Mouse (Mus musculus) testis, adult 2 months (tissue): ENCODE results near the gene Traf4.

Source experiments
- CTCF ChIP-seq: fragments of 200-500 bp; IDR thresholded peaks from 2 replicates; pipeline ENCODE4 v1.5.1; 2012; ENCODE audit warnings: low read depth, mild to moderate bottlenecking, inconsistent platforms, low read length, moderate library complexity; ENCODE audit not compliant: control insufficient read depth, insufficient read depth, insufficient replicate concordance
- POLR2A ChIP-seq: fragments of 200-500 bp; IDR thresholded peaks from 2 replicates; pipeline ENCODE4 v1.6.1; 2012; ENCODE audit warnings: low read depth, mild to moderate bottlenecking, inconsistent platforms, low read length, moderate library complexity; ENCODE audit not compliant: control insufficient read depth

DNA sequence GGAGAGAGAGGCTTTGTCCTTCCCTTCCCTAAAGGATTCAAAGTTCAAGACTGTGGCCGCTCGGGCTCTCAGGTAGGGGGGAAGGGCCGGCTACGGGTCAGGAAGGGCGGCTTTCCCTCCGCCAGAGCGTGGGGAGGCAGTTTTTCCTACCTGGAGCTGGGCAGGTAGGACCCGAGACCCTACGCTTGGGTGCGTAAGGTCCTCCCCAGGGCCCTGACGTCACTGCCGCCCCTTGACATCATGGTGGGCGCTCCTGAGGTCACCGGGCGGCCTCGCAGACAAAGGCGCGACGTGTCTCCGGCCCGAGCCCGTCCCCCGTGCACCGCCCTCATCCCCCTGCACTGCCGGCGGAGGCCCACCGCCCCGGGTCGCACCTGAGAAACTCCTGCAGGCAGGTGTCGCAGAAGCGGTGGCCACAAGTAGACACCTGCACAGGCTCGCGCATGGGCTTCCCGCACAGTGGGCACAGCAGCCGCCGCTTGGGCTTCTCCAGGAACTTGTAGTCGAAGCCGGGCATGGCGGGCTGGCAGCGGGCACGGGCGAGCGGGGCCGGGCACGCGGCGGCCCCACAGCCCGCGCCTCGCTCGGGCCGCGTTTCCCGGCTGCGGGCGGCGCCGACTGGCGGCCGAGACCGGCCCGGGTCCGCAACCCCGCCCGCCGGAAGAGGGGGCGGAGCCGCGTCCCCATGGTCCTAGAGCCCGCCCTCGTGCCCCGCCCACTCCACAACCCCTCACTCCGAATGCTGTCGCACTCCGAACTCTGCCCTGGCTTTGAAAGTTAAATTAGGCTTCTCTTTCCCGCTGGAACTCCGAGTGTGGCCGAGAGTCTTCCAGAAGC, at the start of gene Traf4:
- peak; percentile 49; the same call in 1 of the 2 replicates for TF ChIP-seq POLR2A
- peak; percentile 14; the same call in 1 of the 2 replicates for TF ChIP-seq CTCF
